Mouse (Mus musculus): ENCODE measurements at regions not wholly inside any gene's neighbourhood (a gene's known extent, or its start where the extent isn't known, plus 50 kb on each side); places are given as distances from the start of the nearest gene placed in this dataset.
A peak's percentile ranks its signal among the peaks of the same experiment; 100 is the strongest.

- no peak overlapping the region for H3K9ac ChIP-seq
- no peaks in the 10 kb centered on the region for H3K9me3 ChIP-seq
- H3K4me2 ChIP-seq: no peak overlapping the region
- H3K4me3 ChIP-seq: no peak overlapping the region
- 30% methylated on average over 6 of the region's 6 CpGs for WGBS
- no peaks in the 10 kb centered on the region for H3K36me3 ChIP-seq
- peaks cover 43% of the 10 kb centered on the region for H3K4me1 ChIP-seq
- no peaks in the 10 kb centered on the region for H3K27me3 ChIP-seq
- ATAC-seq (ENCODE audit: borderline replicate concordance, extremely low read depth, low FRiP score, low TSS enrichment): no peak
- H3K27ac ChIP-seq: no peak overlapping the region
Observed at GRCm38 (mm10) chr14:54185265-54185830, 68.6 kb downstream of the Dad1 start.

GRCm38 (mm10) chr14:54183873-54184272 lies 70.0 kb downstream of the Dad1 start:
- peak; percentile 62; the same call in 1 of the 2 replicates for ATAC-seq (ENCODE audit: borderline replicate concordance, extremely low read depth, low FRiP score, low TSS enrichment)
- H3K4me2 ChIP-seq: no peak overlapping the region
- 48% methylated on average over 3 of the region's 3 CpGs for WGBS
- no peaks in the 10 kb centered on the region for H3K9me3 ChIP-seq
- peaks cover 45% of the 10 kb centered on the region for H3K4me1 ChIP-seq
- no peak overlapping the region for H3K9ac ChIP-seq
- H3K27ac ChIP-seq: no peak overlapping the region
- H3K4me3 ChIP-seq: no peak overlapping the region
- no peaks in the 10 kb centered on the region for H3K36me3 ChIP-seq
- H3K27me3 ChIP-seq: no peaks in the 10 kb centered on the region

GRCm38 (mm10) chr14:54182838-54183237 lies 71.1 kb downstream of the Dad1 start:
- ATAC-seq (ENCODE audit: borderline replicate concordance, extremely low read depth, low FRiP score, low TSS enrichment): no peak
- H3K4me1 ChIP-seq: peaks cover 51% of the 10 kb centered on the region
- no peaks in the 10 kb centered on the region for H3K27me3 ChIP-seq
- no peak overlapping the region for H3K27ac ChIP-seq
- no peaks in the 10 kb centered on the region for H3K9me3 ChIP-seq
- no peak overlapping the region for H3K4me3 ChIP-seq
- H3K9ac ChIP-seq: no peak overlapping the region
- 66% methylated on average over 10 of the region's 10 CpGs for WGBS
- H3K36me3 ChIP-seq: no peaks in the 10 kb centered on the region
- no peak overlapping the region for H3K4me2 ChIP-seq

GRCm38 (mm10) chr14:54181306-54181705 lies 72.6 kb downstream of the Dad1 start:
- H3K4me3 ChIP-seq: no peak overlapping the region
- H3K36me3 ChIP-seq: no peaks in the 10 kb centered on the region
- peak overlapping the region; percentile 34; the same call in 1 of the 2 replicates for H3K27ac ChIP-seq
- H3K9me3 ChIP-seq: no peaks in the 10 kb centered on the region
- H3K4me2 ChIP-seq: no peak overlapping the region
- H3K9ac ChIP-seq: no peak overlapping the region
- no peaks in the 10 kb centered on the region for H3K27me3 ChIP-seq
- 70% methylated on average over 3 of the region's 3 CpGs for WGBS
- no peak for ATAC-seq (ENCODE audit: borderline replicate concordance, extremely low read depth, low FRiP score, low TSS enrichment)
- H3K4me1 ChIP-seq: peaks cover 51% of the 10 kb centered on the region

- 59% methylated on average over 3 of the region's 3 CpGs for WGBS
Observed at GRCm38 (mm10) chr14:54180754-54181153, 73.2 kb downstream of the Dad1 start.

GRCm38 (mm10) chr14:54180271-54180670 lies 73.6 kb downstream of the Dad1 start:
- 52% methylated on average over 3 of the region's 3 CpGs for WGBS
- Histone ChIP-seq H3K4me1 (peaks cover 49% of the 10 kb centered on the region), H3K27ac (peak overlapping the region; percentile 34; the same call in 1 of the 2 replicates), H3K4me3 (no peak overlapping the region), H3K9me3 (no peaks in the 10 kb centered on the region), H3K27me3 (no peaks in the 10 kb centered on the region), H3K9ac (no peak overlapping the region), H3K4me2 (no peak overlapping the region), H3K36me3 (no peaks in the 10 kb centered on the region)
- 0 out of 2 replicates have a peak, but pooled peaks have one; percentile 7 for ATAC-seq (ENCODE audit: borderline replicate concordance, extremely low read depth, low FRiP score, low TSS enrichment)

More at GRCm38 (mm10) chr14:54180754-54181153, 73.2 kb downstream of the Dad1 start:
- no peak overlapping the region for H3K4me3 ChIP-seq
- no peaks in the 10 kb centered on the region for H3K27me3 ChIP-seq
- H3K36me3 ChIP-seq: no peaks in the 10 kb centered on the region
- peak overlapping the region; percentile 34 for H3K27ac ChIP-seq
- peaks cover 51% of the 10 kb centered on the region for H3K4me1 ChIP-seq
- H3K9ac ChIP-seq: no peak overlapping the region
- H3K4me2 ChIP-seq: no peak overlapping the region
- no peaks in the 10 kb centered on the region for H3K9me3 ChIP-seq
- no peak for ATAC-seq (ENCODE audit: borderline replicate concordance, extremely low read depth, low FRiP score, low TSS enrichment)

GRCm38 (mm10) chr14:54178856-54179255 lies 75.0 kb downstream of the Dad1 start:
- 62% methylated on average over 3 of the region's 3 CpGs for WGBS

GRCm38 (mm10) chr14:54176469-54176868 lies 77.4 kb downstream of the Dad1 start:
- Histone ChIP-seq H3K4me2 (no peak overlapping the region), H3K36me3 (no peaks in the 10 kb centered on the region), H3K9ac (no peak overlapping the region), H3K4me3 (no peak overlapping the region), H3K27me3 (no peaks in the 10 kb centered on the region), H3K4me1 (peaks cover 25% of the 10 kb centered on the region), H3K9me3 (no peaks in the 10 kb centered on the region), H3K27ac (no peak overlapping the region)
- 48% methylated on average over 14 of the region's 14 CpGs for WGBS
- no peak for ATAC-seq (ENCODE audit: borderline replicate concordance, extremely low read depth, low FRiP score, low TSS enrichment)

More at GRCm38 (mm10) chr14:54178856-54179255, 75.0 kb downstream of the Dad1 start:
- no peaks in the 10 kb centered on the region for H3K9me3 ChIP-seq
- no peaks in the 10 kb centered on the region for H3K27me3 ChIP-seq
- no peak overlapping the region for H3K9ac ChIP-seq
- H3K4me3 ChIP-seq: no peak overlapping the region
- ATAC-seq (ENCODE audit: borderline replicate concordance, extremely low read depth, low FRiP score, low TSS enrichment): no peak
- H3K4me1 ChIP-seq: peaks cover 37% of the 10 kb centered on the region
- no peak overlapping the region for H3K27ac ChIP-seq
- no peaks in the 10 kb centered on the region for H3K36me3 ChIP-seq
- no peak overlapping the region for H3K4me2 ChIP-seq

GRCm38 (mm10) chr14:54175476-54175875 lies 78.4 kb downstream of the Dad1 start:
- no peak for ATAC-seq (ENCODE audit: borderline replicate concordance, extremely low read depth, low FRiP score, low TSS enrichment)
- H3K4me3 ChIP-seq: no peak overlapping the region
- H3K27me3 ChIP-seq: no peaks in the 10 kb centered on the region
- H3K36me3 ChIP-seq: no peaks in the 10 kb centered on the region
- H3K9me3 ChIP-seq: no peaks in the 10 kb centered on the region
- no peak overlapping the region for H3K9ac ChIP-seq
- WGBS: 72% methylated on average over 5 of the region's 5 CpGs
- H3K4me2 ChIP-seq: no peak overlapping the region
- no peak overlapping the region for H3K27ac ChIP-seq
- peaks cover 15% of the 10 kb centered on the region for H3K4me1 ChIP-seq

- Histone ChIP-seq H3K27ac (no peak overlapping the region), H3K4me2 (no peak overlapping the region), H3K36me3 (no peaks in the 10 kb centered on the region), H3K4me3 (no peak overlapping the region), H3K9ac (no peak overlapping the region), H3K9me3 (no peaks in the 10 kb centered on the region), H3K4me1 (0 out of 2 replicates have a peak, but pooled peaks cover under 1% of the 10 kb centered on the region), H3K27me3 (no peaks in the 10 kb centered on the region)
- ATAC-seq (ENCODE audit: borderline replicate concordance, extremely low read depth, low FRiP score, low TSS enrichment): no peak
- WGBS: 82% methylated on average over 5 of the region's 5 CpGs
Observed at GRCm38 (mm10) chr14:54173316-54173715, 80.6 kb downstream of the Dad1 start.

- H3K36me3 ChIP-seq: no peaks in the 10 kb centered on the region
- H3K4me2 ChIP-seq: no peak overlapping the region
- no peaks in the 10 kb centered on the region for H3K27me3 ChIP-seq
- no peak for ATAC-seq (ENCODE audit: borderline replicate concordance, extremely low read depth, low FRiP score, low TSS enrichment)
- WGBS: 80% methylated on average over 7 of the region's 7 CpGs
- H3K9ac ChIP-seq: no peak overlapping the region
- H3K4me1 ChIP-seq: no peaks in the 10 kb centered on the region
- H3K4me3 ChIP-seq: no peak overlapping the region
- no peak overlapping the region for H3K27ac ChIP-seq
- no peaks in the 10 kb centered on the region for H3K9me3 ChIP-seq
Observed at GRCm38 (mm10) chr14:54169254-54169653, 84.7 kb downstream of the Dad1 start.

GRCm38 (mm10) chr14:54168414-54168931 lies 85.4 kb downstream of the Dad1 start:
- Histone ChIP-seq H3K9ac (no peak overlapping the region), H3K27me3 (no peaks in the 10 kb centered on the region), H3K4me1 (no peaks in the 10 kb centered on the region), H3K36me3 (no peaks in the 10 kb centered on the region), H3K9me3 (no peaks in the 10 kb centered on the region), H3K4me2 (no peak overlapping the region), H3K4me3 (no peak overlapping the region), H3K27ac (no peak overlapping the region)
- WGBS: 69% methylated on average over 4 of the region's 4 CpGs
- no peak for ATAC-seq (ENCODE audit: borderline replicate concordance, extremely low read depth, low FRiP score, low TSS enrichment)

Data from lung, embryonic 15.5 days (tissue).